Mouse (Mus musculus) kidney, postnatal 36 days (tissue): ENCODE results near the gene Cpeb2.

Experiments used
- DNase-seq, 2 experiments: peaks; one replicate each; pipeline ENCODE4 v3.0.0; 2021 to 2022; ENCODE audit warnings: mixed read lengths in 2 of 2

Gene Cpeb2

DNA sequence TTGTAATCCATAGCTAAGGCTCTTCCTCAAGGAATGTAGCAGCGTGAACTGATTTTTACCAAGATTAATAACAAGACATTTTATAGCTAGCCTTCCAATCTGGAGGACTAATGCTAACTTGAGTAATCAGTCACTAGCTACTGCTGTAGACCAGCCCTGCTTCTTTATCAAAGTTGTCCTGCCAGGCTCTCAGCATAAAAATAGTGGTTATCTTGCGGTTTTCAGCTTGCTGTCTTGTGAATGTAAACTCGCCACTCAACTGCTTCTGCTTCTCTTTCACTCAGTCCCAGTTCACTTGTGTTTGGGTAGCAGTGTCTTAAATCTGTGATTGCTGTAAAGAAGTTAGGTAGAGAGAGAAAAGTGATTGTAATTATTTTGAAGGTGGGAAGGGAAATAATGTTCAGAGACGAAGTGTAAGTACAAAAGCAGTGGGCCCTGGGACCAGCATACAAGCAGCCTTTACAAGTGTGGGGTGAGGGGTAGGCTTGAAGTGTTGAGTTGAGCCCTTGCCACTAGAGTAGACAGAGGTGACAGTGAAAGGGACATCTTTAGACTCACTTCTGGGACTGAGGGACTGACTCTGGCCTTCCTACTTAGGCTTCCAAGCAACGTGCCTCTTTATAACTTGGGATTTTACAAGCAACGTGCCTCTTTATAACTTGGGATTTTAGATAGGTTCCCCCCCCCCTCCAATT is 6.3 kb downstream of the Cpeb2 start:
- no peak for DNase-seq

DNA sequence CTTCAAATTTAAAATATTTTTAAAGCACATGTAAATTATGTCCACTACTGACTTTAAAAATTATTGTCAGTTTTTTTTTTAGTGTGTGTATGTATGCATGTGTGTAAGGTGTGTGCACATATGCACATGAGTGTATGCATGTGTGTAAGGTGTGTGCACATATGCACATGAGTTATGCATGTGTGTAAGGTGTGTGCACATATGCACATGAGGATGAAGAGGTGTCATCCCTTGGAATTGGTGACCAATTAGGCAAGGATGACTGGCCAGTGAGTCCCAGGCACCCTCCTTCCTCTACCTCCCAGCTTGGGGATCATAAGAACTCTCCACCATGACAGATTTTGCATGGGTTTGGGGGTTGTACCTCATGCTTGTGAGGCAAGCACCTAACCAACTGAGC is 7.8 kb downstream of the Cpeb2 start:
- no peak for DNase-seq

DNA sequence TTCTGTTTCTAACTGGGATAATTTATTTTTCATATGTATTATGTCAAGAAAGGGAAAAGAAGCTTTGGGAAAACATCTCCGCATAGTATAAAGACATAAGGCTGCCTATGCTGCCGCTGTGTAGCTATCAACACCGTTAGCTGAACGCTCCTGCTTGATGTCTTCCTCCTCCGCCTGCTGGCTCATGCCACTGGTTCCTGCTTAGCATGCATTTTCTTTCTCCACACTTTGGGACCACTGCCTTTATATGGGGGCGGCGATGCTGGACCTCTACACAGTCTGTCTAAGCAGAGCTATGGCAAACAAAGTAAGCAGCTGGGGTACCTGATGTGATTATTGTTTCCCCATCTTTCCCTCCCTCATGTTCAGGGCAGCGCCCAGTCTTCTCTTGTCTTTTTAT is 13.3 kb downstream of the Cpeb2 start:
- DNase-seq = no peak

DNA sequence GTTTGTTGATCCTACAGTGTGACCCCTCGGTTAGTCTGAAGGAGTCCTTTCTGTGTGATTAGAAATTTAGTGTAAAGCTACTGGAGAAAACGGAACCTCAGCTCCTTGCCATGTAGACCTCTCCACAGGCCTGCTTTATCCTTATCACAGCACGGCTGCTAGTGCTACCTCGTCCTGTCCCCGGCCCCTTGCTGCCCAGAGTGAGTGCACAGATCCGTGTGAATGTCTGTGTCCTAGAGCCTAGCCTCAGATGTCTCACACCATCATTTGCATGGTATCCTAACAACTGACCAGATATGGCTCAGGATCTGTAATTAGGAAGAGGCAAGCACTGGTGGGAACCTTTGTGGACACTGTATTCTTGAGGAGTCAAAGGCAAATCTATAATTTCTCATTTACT is 14.0 kb downstream of the Cpeb2 start:
- no peak for DNase-seq

DNA sequence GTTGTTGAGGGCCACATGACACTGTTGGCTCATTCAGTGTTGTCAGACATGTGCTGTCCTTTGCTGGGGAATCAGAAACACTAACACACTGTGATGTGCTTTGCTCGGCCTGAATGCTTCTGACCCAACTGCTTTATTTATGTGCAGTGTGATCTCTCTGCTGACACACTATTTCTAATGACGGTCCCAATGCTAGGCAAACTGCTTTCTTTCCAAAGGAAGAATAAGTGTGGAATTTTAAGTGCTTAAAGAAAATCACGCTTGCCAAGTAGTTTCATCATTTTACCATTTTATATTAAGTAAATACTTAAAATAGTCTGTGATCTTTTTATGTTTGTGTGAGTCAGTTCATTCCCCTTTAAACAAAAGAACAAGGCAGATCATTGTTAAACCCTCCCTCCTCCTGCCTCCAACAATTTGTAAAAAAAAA is 15.0 kb downstream of the Cpeb2 start:
- DNase-seq = no peak

DNA sequence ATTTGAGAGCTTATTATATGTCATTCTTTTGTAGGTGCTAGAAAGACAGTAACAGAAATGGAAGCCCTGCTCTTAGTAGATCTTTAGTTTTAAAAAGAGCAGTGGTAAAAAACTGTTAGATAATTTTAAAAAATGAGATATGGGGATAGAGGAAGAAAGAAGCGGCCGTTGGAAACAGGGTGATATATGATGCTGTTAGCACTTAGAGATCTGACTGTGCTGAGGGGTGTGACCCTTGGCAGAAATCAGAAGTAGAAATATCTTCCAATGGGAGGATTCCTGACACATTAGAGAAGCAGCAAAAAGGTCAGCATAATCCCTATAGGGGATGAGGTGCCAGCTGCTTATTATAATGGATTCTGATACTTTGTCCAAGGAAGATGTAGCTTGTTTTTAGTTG is 24.5 kb downstream of the Cpeb2 start:
- no peak for DNase-seq

DNA sequence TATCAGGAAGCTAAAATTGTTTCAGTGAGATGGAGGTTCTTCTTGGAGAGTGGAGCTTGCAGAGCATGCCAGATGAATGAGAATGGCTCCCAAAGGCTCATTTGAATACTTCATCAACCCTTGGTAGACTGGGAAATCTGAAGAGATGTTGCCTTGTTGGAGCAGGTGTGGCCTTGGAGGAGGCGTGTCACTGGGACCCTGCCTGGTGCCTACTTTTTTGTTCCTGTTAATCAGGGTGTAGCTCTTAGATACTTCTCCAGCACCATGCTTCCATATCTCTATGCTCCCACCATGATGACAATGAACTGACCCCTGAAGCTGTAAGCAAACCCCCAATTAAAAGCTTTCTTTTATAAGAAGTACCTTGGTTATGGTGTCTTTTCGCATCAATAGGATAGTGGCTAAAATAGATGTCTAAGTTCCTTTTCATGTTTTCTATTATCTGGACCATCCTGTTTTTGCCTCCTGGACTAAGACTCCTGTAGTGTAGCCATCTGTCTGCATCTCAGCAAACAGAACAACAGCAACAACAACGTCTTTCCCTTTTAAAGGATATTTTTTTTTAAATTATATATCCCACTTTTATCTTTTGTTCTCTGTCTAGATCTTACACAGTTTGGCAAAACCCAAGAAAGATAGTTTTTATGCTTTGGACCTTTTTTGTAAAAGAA is 25.6 kb downstream of the Cpeb2 start:
- DNase-seq = no peak

DNA sequence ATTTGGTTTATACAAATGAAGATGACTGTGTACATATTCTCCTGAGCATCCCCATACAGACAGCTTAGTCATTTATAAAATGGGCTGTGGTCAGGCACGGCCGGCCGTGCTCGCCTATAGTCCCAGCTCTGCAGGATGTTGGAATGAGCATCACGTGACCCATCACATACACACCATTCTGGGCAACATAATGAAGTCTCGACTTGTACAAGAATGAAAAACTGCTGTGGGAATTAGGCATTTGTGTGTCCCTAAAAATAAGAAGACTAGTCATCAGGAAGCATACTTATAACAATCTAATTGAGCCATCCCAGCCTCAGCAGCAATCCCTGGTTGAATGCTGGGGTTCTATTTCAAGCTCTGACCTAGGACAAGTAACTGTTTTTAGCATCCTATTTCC is 28.8 kb downstream of the Cpeb2 start:
- no peak for DNase-seq

DNA sequence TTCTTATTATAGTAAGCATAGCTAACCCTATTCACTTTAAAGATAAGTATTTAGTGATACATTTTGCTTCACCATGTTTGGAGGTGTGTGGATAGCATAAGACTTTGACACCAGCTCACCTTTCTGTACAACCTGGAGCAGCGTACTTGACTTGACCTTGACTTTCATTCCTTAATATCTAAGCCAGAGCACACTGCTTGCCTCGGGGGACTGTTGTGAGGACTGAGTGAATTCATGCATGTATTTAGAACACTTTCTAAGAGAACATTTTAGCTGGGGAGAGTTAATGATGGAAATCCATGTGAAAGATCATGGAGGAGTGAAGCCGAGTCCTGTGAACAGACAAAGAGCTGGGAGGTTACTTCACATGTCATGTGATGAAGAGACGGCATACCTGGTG is 31.0 kb downstream of the Cpeb2 start:
- DNase-seq = peak; percentile 61 to 78

DNA sequence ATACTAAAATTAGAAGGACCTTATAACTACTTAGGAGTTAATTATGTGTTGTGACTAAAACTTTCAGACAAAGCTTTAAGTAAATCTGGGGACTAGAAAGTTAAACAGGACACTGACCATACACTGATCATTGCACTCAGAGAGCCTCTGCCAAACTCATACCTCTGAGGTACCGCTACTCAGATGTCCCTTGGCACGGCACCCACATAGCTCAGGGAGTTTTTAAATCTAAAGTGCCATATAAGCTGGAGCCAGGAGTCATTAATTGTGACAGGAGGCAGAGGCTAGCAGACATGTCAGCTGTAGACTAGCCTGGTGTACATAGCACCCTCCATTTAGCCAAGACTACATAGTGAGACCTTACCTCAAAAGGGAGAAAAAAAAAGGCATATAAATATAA is 31.7 kb downstream of the Cpeb2 start:
- DNase-seq = no peak

DNA sequence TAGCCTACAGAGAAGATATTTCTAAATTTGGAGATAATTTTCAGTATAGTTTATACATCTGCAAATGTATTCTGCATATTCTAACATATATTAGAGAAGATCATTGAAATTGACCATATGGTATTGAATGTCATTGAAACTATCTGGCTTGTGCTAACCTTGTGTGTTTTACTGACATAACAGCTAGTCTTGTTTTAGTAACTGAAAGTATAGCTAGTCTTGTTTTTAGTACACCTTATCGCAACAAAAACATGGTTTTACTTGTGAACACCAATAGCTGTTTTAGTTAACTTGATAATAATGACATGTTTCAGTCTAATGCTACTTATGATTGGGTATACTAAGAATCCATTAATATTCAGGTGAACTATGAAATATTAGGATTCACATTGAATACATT is 45.0 kb downstream of the Cpeb2 start:
- DNase-seq = no peak

DNA sequence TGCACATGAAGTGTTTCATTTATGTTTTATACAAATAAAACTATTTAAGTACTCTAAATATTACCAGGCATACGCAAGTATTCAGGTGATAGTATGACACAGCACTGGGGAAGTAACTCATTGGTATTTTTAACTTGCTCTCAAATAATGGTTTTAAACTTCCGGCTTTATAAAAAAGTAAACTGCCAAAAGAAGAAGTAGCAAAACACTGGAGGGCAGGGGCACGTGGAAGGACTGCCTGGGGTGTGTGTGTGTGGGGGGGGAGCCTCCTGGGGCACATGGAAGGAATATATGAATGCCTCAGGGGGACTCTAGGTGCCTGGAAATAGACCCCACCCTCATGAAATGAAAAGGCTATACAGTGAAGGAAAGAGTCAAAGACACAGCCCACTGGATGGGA is 46.8 kb downstream of the Cpeb2 start:
- no peak for DNase-seq

DNA sequence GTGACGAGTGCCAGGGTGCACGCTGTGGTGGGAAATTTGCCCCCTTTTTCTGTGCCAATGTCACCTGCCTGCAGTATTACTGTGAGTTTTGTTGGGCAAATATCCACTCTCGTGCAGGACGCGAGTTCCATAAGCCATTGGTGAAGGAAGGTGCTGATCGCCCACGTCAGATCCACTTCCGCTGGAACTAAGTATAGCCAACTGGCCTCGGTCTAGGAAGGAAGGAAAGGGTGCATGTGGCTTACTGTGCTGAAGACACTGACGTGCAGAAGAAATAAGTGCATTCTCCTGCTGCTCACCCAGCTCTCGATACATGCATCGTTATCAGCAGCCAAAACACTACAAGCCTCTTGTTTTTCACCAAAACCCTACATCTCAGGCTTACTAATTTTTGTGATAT is 52.8 kb downstream of the Cpeb2 start:
- no peak for DNase-seq

DNA sequence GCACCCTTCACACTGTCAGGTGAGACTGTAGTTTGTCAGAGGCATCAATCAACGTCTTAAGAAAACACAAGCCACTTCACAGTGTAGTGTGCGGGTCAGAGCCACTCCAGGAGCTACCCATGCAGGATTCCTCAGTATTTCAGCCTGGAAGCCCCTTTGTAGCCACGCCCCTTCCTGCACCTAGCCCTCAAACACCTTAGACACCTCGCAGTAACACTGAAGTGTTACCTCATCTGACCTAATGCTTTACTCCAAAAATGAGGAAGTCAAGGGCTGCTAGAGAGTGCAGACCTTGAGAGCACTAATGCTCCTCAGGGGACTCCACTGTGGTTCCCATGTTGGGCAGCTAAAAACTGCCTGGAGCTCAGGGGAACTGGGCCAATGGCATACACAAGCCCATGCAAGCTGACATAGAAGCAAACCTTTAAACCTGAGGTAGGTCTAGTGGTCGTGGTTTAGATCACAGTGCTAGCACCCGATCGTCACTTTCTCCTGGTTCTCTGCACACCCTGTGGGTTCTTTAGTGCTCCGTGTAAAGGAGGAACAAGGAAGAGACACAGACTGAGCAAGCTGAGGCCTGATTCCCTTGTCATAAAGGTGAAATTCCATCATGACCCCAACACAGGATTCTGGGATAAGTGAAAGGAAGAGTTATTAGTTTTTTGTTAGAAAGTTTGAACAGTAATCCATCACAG is 56.9 kb downstream of the Cpeb2 start:
- DNase-seq = no peak

DNA sequence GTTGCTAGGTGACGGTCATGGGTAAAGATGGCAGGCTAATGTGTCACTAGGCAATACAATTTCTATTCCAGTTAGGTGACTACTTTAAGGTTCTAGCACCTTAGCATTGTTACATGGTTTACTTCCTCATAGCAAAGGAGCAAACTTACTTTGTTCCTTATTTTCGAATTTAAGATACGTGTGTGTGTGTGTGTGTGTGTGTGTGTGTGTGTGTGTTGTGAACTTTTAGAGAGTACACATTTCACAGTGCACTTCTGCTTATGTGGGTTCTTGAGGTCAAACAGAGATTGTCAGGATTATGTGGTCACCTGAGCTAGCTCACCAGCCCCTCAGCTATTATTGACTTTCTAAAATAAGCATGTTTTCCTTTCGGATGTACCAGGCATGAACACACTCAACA is 60.2 kb downstream of the Cpeb2 start:
- no peak for DNase-seq

DNA sequence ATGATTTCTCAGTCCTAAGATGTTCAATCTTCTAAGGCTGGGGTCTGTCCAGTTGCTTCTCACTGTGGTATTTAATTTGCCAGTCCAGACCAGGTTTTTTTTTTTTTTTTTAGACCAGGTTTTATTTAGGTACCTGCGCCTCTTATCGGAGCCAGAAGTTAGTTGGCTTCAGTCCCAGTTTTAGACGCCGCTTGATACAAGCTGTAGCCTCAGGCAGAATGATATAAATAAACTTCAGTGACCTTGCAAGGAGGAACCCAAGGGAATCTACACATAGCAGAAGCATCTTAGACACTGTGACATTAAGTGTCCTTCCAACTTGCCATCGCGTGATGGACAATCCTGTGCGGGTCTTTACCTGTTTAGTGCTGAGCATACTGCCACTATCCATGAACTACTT is 64.5 kb downstream of the Cpeb2 start:
- no peak for DNase-seq

DNA sequence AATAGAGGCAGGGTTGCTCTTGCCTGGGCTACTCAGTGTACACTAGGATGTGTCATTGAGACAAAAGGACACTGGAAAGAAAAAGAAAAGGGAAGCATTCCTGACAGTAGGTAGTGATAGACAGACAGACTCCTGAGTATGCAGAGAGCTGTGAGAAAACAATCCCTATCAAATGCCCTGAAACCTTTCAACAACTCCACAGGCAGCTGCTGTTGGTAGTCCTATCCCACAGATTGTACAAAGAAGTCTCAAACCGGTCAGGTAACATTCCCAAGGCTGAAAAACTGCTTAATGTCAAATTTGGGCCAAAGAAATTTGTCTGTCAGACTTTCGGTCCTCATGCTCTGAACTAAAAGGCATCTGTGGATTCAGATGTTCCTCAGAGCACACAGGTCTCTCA is 66.0 kb downstream of the Cpeb2 start:
- no peak for DNase-seq

DNA sequence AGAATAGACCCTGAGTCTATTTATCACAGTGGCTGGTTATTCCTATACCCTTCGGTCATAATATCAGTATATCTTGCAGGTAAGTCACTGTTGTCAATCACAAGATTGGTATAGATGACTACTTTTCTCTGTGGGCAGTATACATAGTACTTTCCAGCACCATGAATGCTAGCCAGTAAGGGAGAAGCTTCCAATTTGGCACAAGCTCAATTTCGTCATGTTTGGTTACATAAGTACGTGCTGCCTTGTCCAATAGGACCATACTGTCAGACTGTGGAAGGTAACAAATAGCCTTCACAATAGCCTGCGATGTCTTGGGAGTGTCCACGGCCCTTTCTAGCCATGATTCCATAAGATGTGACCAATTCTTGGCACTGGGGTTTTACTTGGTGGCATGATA is 67.1 kb downstream of the Cpeb2 start:
- DNase-seq = no peak

DNA sequence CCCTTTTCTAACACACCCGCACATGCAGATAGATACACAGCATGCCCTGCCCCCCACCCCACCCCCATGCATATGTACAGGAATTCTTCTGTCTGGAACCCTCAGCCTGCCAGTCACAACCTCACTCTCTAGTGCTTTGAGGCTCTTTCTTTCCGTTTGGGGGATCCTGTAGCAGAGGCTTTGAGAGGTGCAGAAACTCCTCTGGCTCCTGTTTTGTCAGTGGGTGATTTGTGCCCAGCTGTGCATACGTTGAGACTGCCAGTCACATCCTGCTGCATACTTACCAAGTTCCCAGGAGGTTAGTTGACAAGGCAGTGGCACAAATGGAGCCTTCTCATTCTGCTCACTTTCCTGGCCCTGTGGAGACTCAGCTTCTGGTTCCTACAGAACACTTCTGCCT is 68.0 kb downstream of the Cpeb2 start:
- DNase-seq = no peak

DNA sequence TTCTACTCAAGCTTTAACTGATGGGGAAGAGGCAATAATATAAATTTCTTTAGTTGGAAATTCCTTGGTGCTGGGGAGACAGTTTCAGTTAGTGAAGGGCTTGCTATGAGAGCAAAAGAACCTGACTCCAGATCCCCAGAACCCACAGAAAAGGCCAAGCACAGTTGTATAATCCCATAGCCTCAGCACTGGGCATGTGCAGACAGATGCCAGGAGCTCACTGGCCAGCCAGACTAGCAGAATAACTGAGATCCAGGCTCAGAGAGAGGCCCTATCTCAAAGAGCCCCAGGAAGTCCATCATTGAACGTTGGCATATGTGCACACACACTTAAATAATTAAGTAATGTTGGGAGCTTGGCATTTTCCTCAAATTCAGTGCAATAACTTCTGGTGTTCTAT is 70.5 kb downstream of the Cpeb2 start:
- DNase-seq = no peak

DNA sequence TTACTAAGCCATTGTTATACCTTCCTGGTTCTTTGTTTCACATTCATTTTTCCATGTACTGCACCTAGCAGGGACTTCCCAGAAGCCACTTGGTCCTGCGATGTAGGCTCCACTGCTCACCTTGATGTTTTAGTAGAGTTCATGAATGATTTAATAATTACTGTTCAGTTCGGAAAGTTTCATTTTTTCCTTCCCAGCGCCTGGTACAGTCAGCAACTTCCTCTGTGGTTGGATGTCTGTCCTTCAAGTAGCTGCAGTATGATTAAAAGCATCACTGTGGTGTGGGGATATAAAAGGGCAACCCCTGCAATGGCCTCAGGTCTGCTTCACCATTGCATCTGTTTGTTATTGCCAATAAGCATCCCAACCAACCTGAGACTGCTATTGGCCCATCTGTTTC is 72.5 kb downstream of the Cpeb2 start:
- no peak for DNase-seq

DNA sequence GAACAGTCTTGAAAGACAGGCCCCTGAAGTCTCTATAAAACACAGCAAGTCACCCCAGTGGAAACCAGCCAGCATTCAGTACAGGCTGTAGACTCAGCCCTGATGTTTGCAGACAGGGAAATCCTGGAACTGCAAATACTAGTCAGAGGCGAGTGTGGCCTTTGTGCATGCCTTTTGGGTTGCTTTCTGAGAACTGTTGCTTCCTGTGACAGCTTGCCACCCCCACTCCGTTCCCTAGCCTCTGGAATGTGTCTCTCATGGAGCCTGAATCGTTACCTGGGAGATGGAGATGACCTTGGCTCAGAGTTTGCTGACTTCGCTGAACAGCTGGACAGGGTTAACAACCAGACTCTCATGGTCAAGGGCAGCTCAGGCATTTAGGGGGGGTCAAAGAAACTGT is 77.0 kb downstream of the Cpeb2 start:
- DNase-seq = peak; percentile 59 to 64

DNA sequence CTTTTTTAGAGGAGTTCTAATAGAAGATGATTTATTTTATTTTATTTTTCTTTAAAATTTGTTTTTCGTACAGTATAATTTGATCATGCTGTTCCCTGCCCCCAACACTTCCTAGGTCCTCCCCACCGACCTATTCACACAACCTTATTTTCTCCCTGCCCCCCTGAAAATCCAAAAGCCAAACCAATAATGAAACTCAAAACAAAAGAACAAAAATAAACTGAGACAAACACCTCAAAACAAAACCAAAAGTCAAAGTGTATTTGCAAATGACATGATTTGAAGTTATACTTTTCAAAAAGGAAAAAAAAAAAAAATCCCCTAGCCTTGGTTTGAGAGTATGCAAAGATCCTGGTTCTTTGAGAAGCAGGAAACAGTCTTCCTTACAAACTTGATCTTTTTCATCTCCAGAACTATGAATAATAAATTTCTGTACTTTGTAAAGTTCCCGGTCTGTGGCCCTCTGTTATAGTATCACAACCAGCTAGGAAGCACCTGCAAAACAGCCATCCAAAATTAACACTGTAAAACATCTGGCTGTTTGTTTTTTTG is 91.4 kb downstream of the Cpeb2 start:
- no peak for DNase-seq

DNA sequence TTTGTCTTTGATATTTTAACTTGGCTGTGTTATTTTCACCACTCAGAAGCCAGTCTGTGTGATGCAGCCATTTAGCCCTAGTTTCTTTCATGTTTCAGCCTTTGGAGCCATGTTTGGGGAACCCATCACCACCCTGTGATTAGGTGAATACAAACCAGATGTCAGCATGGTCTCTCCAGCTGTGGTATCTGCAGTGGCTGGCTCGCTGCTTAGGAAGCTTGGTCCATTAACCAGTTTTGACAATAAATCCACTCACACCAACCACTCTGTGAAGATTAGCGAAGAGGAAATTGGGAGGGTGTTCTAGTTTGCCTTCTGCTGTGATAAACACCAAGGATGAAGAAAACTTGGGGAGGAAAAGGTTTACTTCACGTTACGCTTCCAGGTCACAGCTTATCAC is 92.6 kb downstream of the Cpeb2 start:
- DNase-seq = no peak
